Mouse (Mus musculus) embryonic stem cell, embryonic (primary cell): ENCODE data around the gene Rapgef1.

Experiments used
- CTCF ChIA-PET, 4 experiments: fragments of 300-600 bp in 2 of 4; fragments of 350-600 bp in 2 of 4; sonication (Branson Sonifier 250); formaldehyde crosslinking; loops; one replicate each; lab custom pipeline; 2022; ENCODE audit warnings: inconsistent platforms in 2 of 4; lab: Charles Lee
- POLR2A ChIA-PET, 4 experiments: fragments of 300-600 bp in 2 of 4; fragments of 350-600 bp in 2 of 4; sonication (Branson Sonifier 250); formaldehyde crosslinking; loops; one replicate each; lab custom pipeline; 2022; ENCODE audit warnings: antibody characterized with exemption in 4 of 4, inconsistent platforms in 1 of 4; lab: Charles Lee

Gene Rapgef1

DNA sequence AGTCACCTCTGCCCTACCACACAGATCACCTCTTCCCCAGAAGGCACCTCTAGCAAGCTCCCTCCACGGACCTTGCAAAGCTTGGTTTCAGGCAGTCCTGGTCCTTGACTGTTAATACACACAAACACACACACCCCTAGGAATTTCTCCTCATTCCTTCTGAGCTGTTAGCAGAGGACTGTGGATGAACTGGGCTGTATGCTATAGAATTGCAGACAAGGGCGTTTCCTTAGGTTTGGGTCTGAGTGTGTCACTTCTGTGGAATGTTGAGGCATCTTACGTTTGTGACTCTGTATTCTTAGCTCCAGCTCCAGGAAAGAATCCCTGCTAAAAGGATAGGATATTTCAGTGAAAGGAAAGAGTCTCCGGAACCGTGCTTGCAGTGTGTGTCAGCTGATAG, 92.4 kb downstream of the Rapgef1 start:
- POLR2A ChIA-PET = interaction anchor here (0.8 to 42.2 kb wide), 37 partner anchors 9 to 211 kb away, joined by 3 to 884 read pairs (median 5); partner anchors contain the start of gene Gm13420 (in 1 of the 4)
- CTCF ChIA-PET = interaction anchor here in 2 of 4 experiments (0.7 to 1.7 kb wide), 8 partner anchors 20 to 68 kb away, joined by 3 to 8 read pairs (median 4); no protein-coding TSS in a partner anchor

DNA sequence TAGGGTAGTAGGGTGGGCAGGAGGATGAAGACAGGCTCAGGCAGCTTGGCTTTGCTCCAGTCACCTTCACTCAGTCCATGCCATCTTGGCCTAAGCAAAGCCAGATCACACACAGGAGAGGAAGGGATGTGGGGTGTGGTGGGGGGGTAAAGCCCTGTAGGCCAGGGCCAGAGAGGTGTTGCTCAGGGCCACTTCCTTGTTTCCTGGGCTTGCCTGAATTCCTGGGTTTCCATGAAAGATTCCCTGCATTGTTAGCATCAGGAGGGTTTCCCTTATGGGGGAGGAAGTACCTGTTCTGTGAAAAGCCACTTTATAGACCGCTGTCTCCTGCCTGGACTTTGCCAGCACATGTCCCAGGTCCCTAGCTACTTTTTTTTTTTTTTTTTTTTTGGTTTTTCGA, 94.0 kb downstream of the Rapgef1 start:
- ChIA-PET POLR2A (interaction anchor here in 2 of 4 experiments (0.8 to 42.2 kb wide), 15 partner anchors 9 to 135 kb away, joined by 3 to 884 read pairs (median 5); partner anchors contain the start of gene Gm13420 (in 1 of the 2)), CTCF (interaction anchor here in 2 of 4 experiments (0.6 kb wide), 2 partner anchors 89 to 416 kb away, joined by 4 read pairs; no protein-coding TSS in a partner anchor)

DNA sequence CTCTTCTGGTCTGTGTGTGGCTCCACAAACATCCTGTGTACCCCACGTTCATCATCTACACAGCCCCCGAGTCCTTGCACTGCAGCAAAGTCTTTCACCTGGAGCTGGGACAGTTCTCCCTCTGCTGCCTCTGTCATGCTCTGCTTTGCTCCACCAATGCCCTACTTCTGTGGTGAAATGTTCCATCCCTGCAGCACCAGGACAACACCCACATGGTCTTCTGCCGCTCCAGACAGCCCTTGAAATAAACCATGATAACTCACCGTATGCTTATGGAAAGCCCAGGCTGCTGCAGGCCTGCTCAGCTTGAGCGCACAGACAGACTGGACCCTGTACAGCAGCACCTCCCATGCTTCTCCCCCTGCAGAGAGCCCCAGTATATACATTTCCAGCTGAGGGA, 94.6 kb downstream of the Rapgef1 start:
- POLR2A ChIA-PET = interaction anchor here in 2 of 4 experiments (0.8 to 42.2 kb wide), 9 partner anchors 14 to 84 kb away, joined by 3 to 884 read pairs (median 13); partner anchors contain the start of gene Gm13420 (in 1 of the 2)
- CTCF ChIA-PET = interaction anchor here in 2 of 4 experiments (0.6 kb wide), 2 partner anchors 89 to 416 kb away, joined by 4 read pairs; no protein-coding TSS in a partner anchor

GRCm38 (mm10) chr2:29716143-29716542, 96.6 kb downstream of the Rapgef1 start:
- ChIA-PET CTCF (interaction anchor here in 3 of 4 experiments (1.0 to 1.6 kb wide), 6 partner anchors 9 to 51 kb away, joined by 3 to 7 read pairs (median 3); no protein-coding TSS in a partner anchor), POLR2A (interaction anchor here (0.8 to 42.2 kb wide), 17 partner anchors 8 to 87 kb away, joined by 3 to 884 read pairs (median 4); partner anchors contain the start of gene Gm13420 (in 1 of the 4))

GRCm38 (mm10) chr2:29716691-29717090, 97.2 kb downstream of the Rapgef1 start:
- CTCF ChIA-PET = interaction anchor here in 3 of 4 experiments (0.6 to 1.6 kb wide), 11 partner anchors 8 to 193 kb away, joined by 3 to 18 read pairs (median 4); no protein-coding TSS in a partner anchor
- POLR2A ChIA-PET = interaction anchor here (0.6 to 42.2 kb wide), 28 partner anchors 8 to 268 kb away, joined by 3 to 884 read pairs (median 4); partner anchors contain the start of gene Gm13420 (in 1 of the 4)

- ChIA-PET POLR2A (interaction anchor here in 3 of 4 experiments (1.0 to 42.2 kb wide), 10 partner anchors 9 to 89 kb away, joined by 3 to 884 read pairs (median 6); partner anchors contain the start of gene Gm13420 (in 1 of the 3)), CTCF (interaction anchor here in 1 of 4 experiments (0.6 to 1.5 kb wide), 2 partner anchors 15 to 29 kb away, joined by 3 to 4 read pairs; no protein-coding TSS in a partner anchor)
Observed at GRCm38 (mm10) chr2:29718581-29718980, 99.1 kb downstream of the Rapgef1 start.

- POLR2A ChIA-PET = interaction anchor here (0.5 to 42.2 kb wide), 19 partner anchors 2 to 750 kb away, joined by 3 to 884 read pairs (median 4); partner anchors contain the start of gene Gm13420 (in 1 of the 4)
- CTCF ChIA-PET = interaction anchor here in 3 of 4 experiments (0.6 to 1.4 kb wide), 5 partner anchors 14 to 1570 kb away, joined by 3 to 6 read pairs (median 4); no protein-coding TSS in a partner anchor
Observed at GRCm38 (mm10) chr2:29723132-29723531, 103.6 kb downstream of the Rapgef1 start.

DNA sequence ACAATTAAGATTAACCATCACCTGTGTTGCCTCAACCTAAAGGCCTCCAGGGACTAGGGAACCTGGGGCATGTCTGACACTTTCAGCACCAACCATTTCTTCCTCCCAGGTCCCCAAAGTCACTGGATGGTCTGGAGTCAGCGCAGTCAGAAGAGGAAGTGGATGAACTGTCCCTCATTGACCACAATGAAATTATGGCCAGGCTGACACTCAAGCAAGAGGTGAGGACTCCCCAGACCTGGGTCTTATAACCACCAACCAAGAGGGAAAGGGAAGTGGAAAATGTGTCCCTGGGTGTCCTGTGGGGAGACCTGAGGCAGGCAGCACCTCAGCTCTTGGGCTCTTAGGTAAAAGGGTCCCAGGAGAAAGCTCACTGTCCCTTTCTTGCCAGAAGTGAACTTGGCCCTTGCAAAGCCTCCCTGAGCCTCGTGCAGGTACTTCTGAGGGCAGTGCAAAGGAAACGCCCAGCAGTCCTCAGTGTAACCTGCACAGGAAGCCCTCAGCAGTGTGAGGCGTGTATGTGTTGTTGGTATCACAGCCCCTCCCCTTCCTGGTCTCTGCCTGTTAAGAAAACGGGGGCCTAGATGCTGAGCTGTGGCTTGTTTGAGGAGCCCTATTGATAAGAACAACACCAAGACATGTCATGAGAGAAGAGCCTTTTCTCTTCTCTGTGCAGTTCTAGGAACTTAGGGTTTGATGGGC, 105.3 kb downstream of the Rapgef1 start:
- CTCF ChIA-PET = interaction anchor here in 2 of 4 experiments (0.7 to 1.1 kb wide), 2 partner anchors 8 to 9 kb away, joined by 3 read pairs; no protein-coding TSS in a partner anchor
- POLR2A ChIA-PET = interaction anchor here in 2 of 4 experiments (0.7 to 42.2 kb wide), 15 partner anchors 4 to 102 kb away, joined by 3 to 884 read pairs (median 4); partner anchors contain the start of gene Gm13420 (in 1 of the 2)

- POLR2A ChIA-PET = interaction anchor here (0.6 to 42.2 kb wide), 30 partner anchors 7 to 531 kb away, joined by 3 to 884 read pairs (median 5); partner anchors contain the start of genes Gm13420 (in 2 of the 4) and Urm1 (in 1 of the 4)
Observed at GRCm38 (mm10) chr2:29729500-29729899, 110.0 kb downstream of the Rapgef1 start.

DNA sequence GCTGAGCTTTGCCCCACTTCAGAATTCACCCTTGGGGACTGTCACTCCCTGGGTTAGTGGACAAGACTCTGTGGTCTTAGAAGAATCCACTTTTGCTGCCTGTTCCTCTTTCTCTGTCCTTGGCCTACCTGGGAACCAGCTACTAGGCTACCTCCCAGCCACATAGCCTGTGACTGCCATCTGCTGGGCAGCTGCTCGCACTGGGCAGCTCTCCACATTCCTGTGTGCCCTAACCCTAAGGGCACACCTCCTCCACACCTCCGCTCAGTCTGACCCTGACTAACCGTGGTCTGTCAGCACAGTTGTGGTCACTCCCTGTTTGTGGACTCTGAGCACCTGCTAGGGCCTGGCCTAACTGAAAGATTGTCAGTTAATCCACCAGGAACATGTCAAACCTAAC, 112.0 kb downstream of the Rapgef1 start:
- ChIA-PET POLR2A (interaction anchor here in 3 of 4 experiments (0.6 to 42.2 kb wide), 22 partner anchors 5 to 343 kb away, joined by 3 to 884 read pairs (median 5); partner anchors contain the start of genes Gm13420 (in 2 of the 3), Rapgef1 (in 1 of the 3), Slc27a4 (in 1 of the 3) and Urm1 (in 1 of the 3)), CTCF (interaction anchor here in 3 of 4 experiments (0.5 to 3.6 kb wide), 22 partner anchors 9 to 241 kb away, joined by 3 to 13 read pairs (median 5); partner anchors contain the start of gene Rapgef1 (in 1 of the 3))

More at GRCm38 (mm10) chr2:29729500-29729899, 110.0 kb downstream of the Rapgef1 start:
- CTCF ChIA-PET = interaction anchor here in 2 of 4 experiments (0.6 to 1.7 kb wide), 3 partner anchors 21 to 60 kb away, joined by 3 to 4 read pairs (median 4); no protein-coding TSS in a partner anchor

GRCm38 (mm10) chr2:29732559-29732958, 113.0 kb downstream of the Rapgef1 start:
- ChIA-PET CTCF (interaction anchor here (1.0 to 3.6 kb wide), 7 partner anchors 8 to 114 kb away, joined by 3 to 12 read pairs (median 9); no protein-coding TSS in a partner anchor), POLR2A (interaction anchor here (0.6 to 42.2 kb wide), 23 partner anchors 4 to 1170 kb away, joined by 3 to 884 read pairs (median 5); partner anchors contain the start of genes Gm13420 (in 2 of the 4), Rapgef1 (in 1 of the 4) and Slc27a4 (in 1 of the 4))

DNA sequence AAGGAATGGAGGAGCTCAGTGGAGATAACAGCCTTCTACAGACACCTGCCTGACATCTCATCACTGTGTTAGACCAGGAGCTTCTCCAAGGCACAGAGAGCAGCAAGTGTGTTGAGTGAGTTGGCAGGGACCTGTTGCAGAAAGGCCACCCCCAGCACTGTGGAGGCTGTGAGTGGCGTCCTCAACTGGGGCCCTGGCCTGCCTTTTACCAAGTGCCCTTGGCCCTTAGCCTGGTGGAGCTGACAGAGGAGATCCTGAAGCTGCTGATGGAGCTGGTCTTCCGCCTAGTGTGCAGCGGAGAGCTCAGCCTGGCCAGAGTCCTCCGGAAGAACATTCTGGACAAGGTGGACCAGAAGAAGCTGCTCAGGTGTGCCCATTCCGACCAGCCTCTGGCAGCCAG, 113.8 kb downstream of the Rapgef1 start:
- POLR2A ChIA-PET = interaction anchor here in 3 of 4 experiments (0.8 to 42.2 kb wide), 18 partner anchors 4 to 156 kb away, joined by 3 to 884 read pairs (median 6); partner anchors contain the start of genes Gm13420 (in 2 of the 3), Odf2 (in 1 of the 3) and Rapgef1 (in 1 of the 3)
- CTCF ChIA-PET = interaction anchor here (0.6 to 3.6 kb wide), 8 partner anchors 15 to 364 kb away, joined by 3 to 12 read pairs (median 4); no protein-coding TSS in a partner anchor

- CTCF ChIA-PET = interaction anchor here in 2 of 4 experiments (1.0 to 1.3 kb wide), 2 partner anchors 12 to 27 kb away, joined by 3 read pairs; no protein-coding TSS in a partner anchor
Observed at GRCm38 (mm10) chr2:29735708-29736107, 116.2 kb downstream of the Rapgef1 start.

GRCm38 (mm10) chr2:29737209-29737925, 117.8 kb downstream of the Rapgef1 start:
- POLR2A ChIA-PET = interaction anchor here in 2 of 4 experiments (0.9 to 42.2 kb wide), 13 partner anchors 0 to 253 kb away, joined by 3 to 884 read pairs (median 4); partner anchors contain the start of gene Gm13420 (in 2 of the 2)
- CTCF ChIA-PET = no interaction called here

More at GRCm38 (mm10) chr2:29735708-29736107, 116.2 kb downstream of the Rapgef1 start:
- POLR2A ChIA-PET = interaction anchor here in 2 of 4 experiments (0.6 to 42.2 kb wide), 13 partner anchors 1 to 104 kb away, joined by 3 to 884 read pairs (median 5); partner anchors contain the start of gene Gm13420 (in 2 of the 2)

GRCm38 (mm10) chr2:29738799-29739198, 119.3 kb downstream of the Rapgef1 start:
- ChIA-PET POLR2A (interaction anchor here (0.6 to 42.2 kb wide), 23 partner anchors 2 to 214 kb away, joined by 3 to 884 read pairs (median 4); partner anchors contain the start of gene Gm13420 (in 2 of the 4)), CTCF (interaction anchor here in 3 of 4 experiments (0.6 to 1.7 kb wide), 8 partner anchors 10 to 130 kb away, joined by 3 to 13 read pairs (median 4); partner anchors contain the start of genes Cercam (in 1 of the 3) and Gm13547 (in 1 of the 3))

DNA sequence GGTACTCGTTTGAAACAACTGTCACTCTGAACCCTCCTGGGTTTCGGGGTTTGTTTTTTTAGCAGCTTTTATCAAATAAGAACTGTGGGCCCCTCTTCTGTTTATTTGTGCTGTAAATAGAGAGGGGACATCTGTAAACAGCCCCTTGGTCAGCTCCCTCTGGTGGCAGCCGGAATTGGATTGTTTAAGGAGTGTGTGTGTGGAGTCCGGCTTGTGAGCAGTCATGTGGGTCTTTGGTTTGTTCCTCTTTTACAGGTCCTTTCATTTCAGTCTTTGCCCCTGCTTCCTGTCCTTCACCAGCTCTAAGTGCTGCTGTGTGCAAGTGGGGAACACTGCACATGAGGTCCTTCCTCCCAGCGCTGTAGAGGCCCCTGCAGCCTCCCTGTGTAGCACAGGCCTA, 119.8 kb downstream of the Rapgef1 start:
- POLR2A ChIA-PET = interaction anchor here (0.5 to 42.2 kb wide), 20 partner anchors 2 to 664 kb away, joined by 3 to 884 read pairs (median 4); partner anchors contain the start of gene Gm13420 (in 2 of the 4)

More for the DNA sequence above, 119.8 kb downstream of the Rapgef1 start:
- CTCF ChIA-PET = interaction anchor here in 3 of 4 experiments (0.8 to 1.7 kb wide), 8 partner anchors 9 to 129 kb away, joined by 3 to 13 read pairs (median 4); partner anchors contain the start of genes Cercam (in 1 of the 3) and Gm13547 (in 1 of the 3)
